Mouse (Mus musculus): ENCODE measurements around the gene Deaf1. TPM values are rescaled to one million over a fixed set of nuclear protein-coding genes. Genes with fewer than 3 reads are reported as not detected.

The Deaf1 gene
- polyA plus RNA-seq, 3 experiments from 2014 or later: 17.6 to 37.9 (median 34.6) TPM

DNA sequence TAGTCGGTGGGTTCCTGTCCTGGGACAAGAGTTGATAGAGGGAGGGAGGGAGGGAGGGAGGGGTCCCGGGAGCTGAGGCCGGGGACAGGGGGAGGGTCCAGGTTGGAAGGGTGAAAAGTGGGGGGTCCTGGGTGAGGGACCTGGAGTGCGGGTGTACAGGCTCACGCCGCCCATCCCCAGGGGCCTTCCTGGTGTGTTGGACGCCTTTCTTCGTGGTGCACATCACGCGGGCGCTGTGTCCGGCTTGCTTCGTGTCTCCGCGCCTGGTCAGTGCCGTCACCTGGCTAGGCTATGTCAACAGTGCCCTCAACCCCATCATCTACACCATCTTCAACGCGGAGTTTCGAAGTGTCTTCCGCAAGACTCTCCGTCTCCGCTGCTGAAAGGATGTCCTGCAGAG, 33.0 kb downstream of the Deaf1 start:
- no peak for ATAC-seq

DNA sequence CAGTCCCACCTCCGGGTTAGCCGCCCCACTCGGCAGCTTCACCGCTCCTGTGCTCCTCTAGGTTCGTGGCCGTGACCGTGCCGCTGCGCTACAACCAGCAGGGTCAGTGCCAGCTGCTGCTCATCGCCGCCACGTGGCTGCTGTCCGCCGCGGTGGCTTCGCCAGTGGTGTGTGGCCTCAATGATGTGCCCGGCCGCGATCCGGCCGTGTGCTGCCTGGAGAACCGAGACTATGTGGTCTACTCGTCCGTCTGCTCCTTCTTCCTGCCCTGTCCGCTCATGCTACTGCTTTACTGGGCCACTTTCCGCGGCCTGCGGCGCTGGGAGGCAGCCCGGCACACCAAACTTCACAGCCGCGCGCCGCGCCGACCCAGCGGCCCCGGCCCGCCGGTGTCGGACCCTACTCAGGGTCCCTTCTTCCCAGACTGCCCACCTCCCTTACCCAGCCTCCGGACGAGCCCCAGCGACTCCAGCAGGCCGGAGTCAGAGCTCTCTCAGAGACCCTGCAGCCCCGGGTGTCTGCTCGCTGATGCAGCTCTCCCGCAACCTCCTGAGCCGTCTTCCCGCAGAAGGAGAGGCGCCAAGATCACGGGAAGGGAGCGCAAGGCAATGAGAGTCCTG, 33.5 kb downstream of the Deaf1 start:
- ATAC-seq: no peak

DNA sequence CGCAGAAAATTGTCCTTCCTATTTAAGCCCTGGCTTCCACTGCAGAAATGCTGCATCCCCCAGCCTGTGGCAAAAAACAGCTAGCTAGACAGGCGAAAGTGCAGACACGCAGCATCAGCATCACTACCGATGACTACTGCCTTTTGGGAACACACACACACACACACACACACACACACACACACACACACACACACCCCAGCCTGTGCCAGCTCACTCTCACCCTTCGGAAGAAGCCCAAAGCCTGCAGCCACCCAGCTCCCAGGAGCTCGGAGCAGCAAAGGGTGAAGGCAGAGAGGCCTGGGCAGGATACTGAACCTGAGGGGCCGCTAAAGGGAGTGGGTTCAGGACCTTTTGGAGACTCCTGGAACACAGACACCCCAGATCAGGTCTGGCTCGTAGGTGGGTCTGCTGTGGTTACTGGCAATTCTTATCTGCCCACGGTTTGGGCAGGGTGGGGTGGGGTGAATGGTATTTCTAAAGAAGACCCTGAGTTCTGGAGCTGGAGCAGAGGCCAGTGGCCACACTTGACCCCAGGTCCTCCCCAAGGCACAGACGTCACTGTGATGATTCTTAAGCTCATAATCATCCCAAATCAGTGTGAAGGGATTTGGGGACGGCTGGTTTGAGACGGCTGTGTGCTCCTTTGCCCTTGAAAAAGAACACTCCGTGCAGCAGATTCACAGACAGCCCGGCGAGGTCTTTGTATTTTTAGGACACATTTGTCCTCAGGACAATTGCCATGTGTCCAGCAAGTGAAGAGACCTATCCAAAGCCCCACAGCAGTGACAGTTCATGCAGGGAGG, 34.7 kb downstream of the Deaf1 start:
- ATAC-seq: no peak

DNA sequence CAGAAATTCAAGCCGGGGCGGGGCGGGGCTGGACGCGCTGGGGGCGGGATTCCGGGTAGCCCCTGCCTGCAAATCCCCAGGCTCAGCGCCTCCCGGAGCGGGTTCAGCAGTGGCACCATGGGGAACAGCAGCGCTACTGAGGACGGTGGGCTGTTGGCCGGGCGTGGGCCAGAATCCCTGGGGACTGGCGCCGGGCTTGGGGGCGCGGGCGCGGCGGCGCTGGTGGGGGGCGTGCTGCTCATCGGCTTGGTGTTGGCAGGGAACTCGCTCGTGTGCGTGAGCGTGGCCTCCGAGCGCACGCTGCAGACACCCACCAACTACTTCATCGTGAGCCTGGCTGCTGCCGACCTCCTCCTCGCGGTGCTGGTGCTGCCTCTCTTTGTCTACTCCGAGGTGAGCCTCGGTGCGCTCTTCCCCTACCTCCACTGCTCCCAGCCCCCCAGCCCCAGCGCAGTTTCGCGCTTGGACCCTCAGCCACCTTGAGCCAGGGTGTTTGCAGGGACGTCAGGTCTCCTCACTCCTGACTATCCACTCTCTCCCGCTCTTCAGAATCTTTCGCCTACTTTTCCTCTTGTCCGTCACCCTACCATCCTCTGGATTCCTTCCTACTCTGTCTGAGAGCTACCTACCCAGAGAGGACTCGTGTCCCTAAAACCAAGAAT, 35.4 kb downstream of the Deaf1 start, which contains the start of gene Drd4:
TSS of gene Drd4 (plus strand) at position 86 of the 662 bp plus-strand sequence.
- no peak for ATAC-seq

DNA sequence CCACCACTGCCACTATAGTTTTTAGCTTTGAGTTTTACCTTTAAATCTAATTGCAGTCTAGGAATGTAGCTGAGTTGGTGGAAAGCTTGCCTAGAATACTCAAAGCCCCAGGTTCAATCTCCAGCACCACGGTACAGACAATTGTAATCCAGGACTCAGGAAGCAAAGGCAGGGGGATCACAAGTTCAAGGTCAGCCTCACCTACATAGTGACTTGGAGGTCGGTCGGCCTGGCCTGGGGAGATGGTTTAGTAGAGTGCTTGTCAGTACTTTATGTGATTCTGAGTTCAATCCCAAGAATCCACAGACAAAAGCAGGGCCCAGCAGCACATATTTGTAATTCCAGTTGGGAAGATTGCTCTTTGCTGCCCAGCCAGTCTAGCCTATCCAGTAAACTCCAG, 39.4 kb downstream of the Deaf1 start:
- no peak for ATAC-seq

DNA sequence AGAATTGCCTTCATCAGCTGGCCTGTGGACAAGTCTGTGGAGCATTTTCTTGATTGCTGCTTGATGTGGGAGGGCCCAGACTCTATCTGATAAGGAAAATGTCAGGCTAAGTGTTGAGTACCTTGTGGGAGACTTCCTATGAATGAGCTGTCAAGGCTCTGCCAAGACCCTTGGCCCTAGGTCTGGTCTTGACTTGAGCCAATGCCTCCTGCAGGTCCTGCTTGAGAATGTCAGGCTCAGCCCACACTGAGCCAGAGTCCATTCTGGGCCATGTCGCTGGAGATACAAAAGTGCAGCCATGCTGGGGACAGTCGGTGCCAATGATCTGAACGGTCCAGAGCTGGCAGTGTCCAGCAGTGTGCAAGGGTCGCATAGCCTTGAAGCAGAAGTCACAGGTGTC, 44.7 kb downstream of the Deaf1 start:
- ATAC-seq: no peak

DNA sequence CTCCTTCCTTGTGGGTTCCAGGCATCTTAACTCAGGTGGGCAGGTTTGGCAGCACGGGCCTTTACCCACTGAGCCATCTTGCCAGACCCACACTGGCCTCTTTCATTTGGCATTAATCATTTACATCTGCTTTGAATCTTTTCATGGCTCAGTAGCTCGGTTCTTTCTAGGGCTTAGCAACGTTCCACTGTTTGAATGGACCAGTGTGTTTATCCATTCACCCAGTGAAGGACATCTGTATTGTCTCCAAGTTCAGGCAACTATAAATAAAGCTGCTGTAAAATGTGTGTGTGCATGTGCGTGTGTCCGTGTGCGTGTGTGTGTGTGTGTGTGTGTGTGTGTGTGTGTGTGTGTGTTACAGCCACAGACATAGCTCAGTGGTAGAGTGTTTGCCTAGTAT, 46.0 kb downstream of the Deaf1 start:
- no peak for ATAC-seq

DNA sequence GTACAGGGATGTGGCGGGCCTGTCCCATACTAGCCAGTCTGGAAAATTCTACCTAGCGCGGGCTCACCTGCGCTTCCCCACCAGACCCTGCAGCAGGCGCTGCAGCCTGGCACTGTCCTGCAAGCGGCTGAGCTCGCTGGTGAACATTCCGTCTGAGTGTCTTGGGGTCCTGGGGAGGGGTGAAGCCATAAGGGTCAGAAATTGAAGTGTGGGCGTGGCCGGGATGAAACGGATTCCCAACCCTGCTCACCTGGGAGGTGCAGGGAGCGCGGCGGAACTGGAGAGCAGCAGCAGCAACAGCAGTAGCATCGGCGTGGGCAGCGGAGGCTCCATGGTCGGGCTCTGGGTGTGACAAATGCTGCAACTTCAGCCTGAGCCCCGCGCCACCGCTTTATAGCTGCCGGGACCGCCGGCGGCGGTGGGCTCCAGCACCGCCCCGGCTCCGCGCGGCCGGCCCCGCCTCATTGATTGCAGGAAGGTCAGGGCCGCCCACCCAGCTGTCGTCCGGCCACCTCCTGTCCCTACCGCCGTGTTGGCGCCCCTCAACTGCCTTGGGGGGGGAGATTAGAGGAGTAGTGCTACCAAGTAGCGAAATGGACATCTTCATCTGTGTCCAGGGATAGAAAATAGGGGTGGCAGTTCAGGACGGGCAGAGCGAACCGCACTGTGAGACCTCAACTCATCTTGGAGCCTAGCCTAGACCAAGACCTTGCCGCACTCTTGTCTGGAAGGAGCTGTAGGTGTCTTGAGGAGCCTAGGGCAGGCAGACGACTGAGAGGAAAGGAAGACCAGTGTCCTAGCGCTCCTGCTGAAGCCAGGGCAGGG, 48.5 kb downstream of the Deaf1 start, which contains the start of gene Sct:
TSS of gene Sct (minus strand) at position 368 of the 825 bp plus-strand sequence.
- no peak for ATAC-seq

DNA sequence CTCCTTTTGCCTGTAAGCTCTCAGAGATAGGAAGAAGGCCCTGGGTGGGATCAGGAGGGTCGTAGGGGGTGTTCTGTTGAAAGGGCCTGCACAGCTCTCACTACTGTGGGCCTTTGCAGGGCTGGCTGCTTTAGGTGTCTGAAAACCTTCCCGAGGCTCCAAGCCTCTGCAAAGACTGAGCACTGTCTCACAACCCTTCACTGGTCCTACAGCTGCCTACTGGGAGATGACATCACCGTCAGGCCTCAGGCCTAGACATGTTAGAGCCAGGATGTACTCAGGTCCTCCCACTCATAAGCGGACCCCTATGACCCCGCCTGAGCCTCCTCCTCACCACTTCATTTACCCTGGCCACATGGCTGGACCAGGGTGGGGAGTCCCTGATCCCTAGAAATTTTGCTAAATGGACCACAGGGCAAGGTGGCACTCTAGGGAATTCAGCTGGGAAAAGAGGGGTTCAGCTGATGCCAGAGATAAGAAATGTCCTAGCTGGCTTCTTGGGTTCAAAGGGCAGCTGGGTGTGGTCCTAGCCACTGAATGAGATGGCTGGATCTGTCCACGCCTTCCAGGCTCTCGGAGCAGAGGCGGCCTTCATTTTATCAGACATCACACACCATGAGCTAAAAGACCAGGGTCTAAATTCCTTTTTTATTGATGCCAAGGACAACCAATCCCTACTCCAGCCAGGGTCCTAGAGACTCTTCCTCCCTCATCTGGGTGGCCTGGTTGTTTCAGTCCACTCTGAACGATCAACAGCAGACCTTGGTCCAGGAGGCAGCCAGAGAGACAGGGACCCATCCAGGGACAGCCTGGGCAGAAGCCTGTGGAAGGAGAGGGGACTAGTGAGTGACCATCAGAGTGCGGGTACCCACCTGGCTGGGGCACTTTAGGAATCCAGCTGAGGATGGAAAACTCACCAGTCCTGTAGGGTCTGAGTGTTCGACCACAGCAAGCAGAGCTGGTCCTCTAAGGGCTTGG, 49.5 kb downstream of the Deaf1 start:
- ATAC-seq: no peak

DNA sequence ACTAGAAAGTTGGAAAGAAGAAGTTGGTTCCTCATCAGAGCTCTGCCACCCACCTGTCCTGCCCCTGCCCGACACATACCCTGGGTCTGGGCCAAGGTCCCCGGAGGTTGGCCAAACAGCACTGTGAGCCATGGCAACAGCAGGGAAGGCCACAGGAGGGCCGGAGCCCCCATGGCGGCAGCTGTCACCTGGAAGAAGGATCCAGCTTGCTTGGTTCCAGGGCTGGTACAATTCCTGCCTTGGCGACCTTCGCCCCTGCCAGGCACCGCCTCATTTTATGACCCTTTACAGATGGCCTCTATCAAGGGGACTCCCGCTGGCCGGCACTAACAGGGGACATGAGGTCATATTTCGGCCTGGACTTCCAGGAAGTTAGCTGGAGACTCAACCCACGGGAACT, 50.9 kb downstream of the Deaf1 start, which contains the start of gene Cdhr5:
TSS of gene Cdhr5 (minus strand) at position 241 of the 400 bp plus-strand sequence.
- ATAC-seq: no peak

DNA sequence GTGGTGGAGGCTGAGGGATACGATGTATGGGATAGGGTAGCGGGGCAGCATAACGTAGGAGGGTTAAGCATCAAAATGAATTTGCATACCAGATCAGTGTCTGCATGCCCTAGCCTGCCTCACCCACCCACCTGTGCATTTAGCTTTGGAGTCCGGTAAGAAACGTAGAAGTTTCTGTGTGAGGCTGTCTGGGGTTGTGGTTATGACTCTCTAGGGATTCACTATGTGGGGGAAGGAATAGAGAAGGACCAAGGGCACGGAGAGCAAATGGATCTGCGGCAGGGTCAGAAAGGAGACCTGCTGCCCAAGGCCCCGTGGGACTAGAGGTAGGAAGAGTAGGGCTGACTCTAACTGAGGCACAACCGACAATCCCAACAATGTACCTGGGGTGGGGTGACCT, 52.1 kb downstream of the Deaf1 start:
- ATAC-seq: no peak

DNA sequence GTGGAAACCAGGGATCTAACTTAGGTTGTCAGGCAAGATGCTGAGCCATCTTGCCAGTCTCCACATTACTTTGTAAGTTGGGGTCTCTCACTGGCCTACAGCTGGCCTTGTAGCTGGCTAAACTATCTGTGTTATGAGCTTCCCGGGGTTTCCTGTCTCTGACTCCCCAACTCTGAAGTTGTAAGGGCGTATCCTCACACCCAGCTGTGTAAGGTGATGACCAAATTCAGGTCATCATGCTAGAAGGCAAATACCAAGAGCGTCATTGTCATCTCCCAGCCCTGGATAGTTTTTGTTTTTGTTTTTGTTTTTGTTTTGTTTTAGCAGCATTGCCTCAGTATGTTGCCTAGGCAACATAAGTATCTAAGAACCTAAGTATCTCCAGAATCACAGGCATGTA, 56.9 kb downstream of the Deaf1 start:
- ATAC-seq: no peak

DNA sequence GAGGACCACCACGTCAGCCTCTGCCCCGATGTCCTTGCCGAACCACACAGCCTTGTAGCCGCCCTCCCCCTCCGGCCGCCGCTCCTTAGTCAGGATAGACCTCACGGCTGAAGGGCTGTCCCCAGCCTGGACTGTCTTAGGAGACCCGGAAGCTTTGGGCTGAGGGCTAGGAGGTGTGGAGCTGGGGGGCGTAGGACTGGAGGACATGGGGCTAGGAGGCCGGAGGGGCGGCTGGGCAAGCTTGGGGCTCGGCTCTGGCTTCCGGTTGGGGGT, 58.3 kb downstream of the Deaf1 start:
- no peak for ATAC-seq

DNA sequence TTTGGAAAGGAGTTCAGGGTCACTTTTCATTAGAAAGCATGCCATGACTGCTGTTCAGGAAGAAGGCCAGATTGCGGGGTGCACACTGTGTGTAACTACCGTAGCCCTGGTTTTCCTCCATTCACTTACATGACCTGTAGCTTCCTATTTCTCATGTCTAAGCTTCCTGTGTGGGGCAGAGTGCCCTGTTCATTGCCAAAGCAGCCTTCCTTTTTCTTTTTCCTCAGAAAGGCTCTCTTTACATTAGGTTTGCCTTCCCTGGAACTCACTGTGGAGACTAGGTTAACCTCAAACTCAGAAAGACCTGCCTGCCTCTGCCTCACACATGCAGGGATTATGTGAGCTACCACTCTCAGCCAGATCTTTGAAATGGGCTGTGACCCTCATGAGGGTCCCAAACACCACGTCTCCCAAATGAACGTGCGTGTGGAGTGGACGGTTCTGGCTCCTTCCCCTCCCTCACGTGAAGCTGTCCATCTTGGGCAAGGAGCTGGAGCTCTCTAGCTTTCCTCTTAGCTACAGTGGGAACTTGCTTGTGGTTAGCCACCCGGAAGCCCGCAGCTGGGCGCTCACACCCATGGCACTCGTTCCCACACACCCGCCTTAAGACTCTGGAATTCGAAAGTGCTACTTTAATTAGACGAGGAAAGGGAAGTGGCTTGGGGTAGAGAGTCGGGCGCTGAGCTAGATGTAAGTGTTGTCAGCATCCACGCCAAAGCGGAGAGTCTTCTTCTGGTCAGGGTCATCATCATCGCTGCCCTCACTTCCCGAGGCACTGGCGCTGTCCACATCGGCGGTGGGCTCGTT, 58.8 kb downstream of the Deaf1 start:
- peak; percentile 10 for ATAC-seq

DNA sequence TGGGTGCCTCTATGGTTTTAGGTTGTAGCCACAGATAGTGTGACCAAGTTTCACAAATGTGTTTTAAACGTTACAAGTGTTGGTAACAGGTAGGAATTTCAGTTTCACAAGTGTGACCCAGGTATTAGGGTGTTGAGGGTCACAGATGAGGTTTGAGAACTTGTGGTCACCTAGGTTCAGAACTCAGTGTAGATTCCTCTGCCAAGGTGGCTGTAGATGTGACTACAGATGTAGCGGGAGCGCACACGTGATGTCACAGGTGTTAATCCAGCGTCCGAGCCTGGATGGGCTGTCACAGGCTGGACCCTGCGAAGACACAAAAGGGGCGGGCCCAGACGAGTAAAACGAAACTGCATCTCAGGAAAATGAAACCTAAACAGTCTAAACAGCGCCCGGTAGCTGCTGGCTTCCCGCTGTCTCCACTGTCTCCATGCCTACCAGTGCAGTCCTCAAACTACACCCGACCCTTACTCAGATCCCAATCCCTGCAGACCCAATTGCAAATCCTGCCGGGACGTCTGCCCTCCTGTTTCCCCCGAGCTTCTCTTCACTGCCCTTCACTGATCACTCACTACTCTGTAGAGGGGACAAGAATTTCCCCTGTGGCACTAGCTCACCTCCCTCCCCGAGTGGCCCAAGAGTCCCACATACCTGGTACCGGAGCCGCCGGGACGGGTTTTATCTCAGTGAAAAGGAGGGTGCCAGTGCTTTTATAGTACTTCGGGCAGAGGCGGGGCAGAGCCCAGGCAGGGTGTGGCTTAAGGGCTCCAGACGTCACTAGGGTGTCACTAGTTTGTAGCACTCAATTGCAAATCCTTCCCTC, 61.5 kb downstream of the Deaf1 start, which contains the start of gene Irf7:
TSS of gene Irf7 (minus strand) at position 743 of the 823 bp plus-strand sequence.
- ATAC-seq: peak; percentile 83

DNA sequence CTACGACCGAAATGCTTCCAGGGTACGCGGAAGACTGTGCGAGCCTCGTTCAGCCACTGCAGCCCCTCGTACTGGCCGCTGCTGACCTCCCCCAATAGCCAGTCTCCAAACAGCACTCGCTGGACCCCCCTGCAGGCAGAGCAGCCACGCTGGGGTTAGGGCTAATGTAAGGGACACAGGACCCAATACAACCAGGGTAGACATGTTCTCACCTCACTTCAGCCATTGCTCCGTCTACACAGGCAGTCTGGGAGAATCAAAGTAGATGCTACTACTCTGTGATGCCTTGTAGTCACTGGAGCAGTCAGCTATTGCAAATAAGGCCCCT, 62.1 kb downstream of the Deaf1 start:
- ATAC-seq: peak; percentile 19

DNA sequence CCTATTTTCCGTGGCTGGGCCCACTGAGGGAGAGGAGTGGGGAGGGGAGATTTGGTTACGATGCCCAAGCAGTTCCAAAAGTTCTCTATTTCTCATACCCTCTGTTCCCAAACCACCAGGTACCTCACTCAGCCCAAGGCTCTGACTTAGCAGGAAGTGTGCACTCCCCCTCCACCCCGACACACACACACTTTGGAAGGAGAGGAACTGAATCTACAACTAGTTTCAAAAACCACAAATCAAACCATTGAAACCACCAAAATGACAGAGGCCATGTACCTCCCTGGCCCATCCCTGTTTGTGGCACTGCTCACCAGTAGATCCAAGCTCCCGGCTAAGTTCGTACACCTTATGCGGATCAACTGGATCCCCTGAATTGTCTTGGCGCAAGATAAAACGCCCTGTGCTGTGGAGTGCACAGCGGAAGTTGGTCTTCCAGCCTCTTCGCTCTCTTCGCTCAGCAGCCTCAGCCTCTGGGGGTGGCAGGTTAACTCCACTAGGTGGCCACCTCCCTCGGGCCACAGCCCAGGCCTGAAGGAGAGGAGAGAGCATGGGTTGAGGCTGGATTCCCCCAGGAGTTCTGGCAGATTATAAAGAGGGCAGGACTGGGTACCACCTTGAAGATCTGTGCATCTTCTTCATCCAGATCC, 62.6 kb downstream of the Deaf1 start:
- ATAC-seq: peak; percentile 51

DNA sequence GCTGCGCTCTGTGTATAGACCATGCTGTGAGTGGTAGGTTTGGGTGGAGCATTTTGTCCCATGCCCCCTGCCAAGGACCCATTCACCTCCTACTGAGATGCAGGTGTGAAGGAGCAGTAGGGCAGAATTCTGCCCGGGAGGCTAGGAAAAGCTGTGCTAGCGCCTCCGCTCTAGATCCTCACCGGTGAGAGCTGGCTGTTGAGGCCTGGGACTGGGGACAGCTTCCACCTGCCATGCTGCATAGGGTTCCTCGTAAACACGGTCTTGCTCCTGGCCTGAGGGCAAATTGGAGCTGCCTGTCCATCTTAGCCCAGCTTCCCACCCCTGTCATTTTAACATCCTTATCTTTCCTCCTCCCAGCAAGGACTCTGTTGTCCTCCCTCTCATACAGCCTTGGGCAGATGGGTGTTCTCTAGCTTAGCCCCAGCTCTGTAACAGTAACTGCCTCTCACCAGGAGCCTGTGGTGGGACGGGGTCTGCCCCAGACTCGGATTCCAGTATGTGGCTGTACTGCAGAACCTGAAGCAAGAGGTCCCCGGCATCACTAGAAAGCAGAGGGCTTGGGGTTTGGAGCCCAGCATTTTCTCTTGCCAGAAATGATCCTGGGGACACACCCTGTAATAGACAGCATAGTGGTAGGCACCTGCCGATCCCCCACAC, 63.3 kb downstream of the Deaf1 start:
- no peak for ATAC-seq

DNA sequence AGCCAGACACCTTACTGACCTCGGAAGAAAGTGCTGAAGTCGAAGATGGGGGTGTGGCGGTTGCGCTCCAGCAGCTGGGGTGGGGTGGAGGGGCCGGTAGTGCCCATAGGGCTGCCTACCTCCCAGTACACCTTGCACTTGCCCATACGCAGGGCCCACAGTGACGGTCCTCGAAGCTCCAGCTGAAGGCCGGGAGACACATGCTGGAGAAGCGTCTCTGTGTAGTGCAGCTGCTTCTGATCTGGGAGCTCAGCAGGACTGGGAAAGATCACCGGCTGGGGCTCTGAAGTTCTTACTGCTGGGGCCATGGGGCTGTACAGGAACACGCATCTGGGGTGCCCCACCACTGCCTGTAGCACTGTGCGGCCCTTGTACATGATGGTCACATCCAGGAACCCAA, 63.9 kb downstream of the Deaf1 start:
- no peak for ATAC-seq

Measured in inflammation-experienced regulatory T-cells, adult 6 months (primary cell).